Mouse (Mus musculus): ENCODE measurements around the gene Acsl3.

DNA sequence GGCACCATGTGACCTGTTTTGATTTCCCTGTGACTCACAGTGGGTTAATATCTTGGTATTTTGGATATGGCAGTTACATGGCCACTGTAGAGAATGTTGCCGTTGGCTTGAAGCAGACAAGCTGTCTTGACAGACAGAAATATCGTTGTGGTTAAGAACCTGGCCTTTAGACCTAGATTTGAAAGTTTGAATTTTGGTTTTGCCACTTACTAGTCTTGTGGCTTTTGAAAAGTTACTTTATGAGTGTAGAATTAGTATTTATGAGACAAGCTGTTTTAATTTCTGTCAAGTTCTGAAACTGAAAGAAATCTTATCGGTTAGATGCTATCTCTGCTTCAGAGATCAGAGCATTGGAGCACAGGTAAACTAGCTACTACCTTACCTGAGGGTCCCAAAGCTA, 24.7 kb downstream of the Acsl3 start:
- TF ChIP-seq CTCF (IDR thresholded peaks at IDR 0.05; ENCODE audit: control insufficient read depth, insufficient read depth, low read length), result no peak
- TF ChIP-seq POLR2A (IDR thresholded peaks at IDR 0.05; ENCODE audit: borderline replicate concordance, control insufficient read depth, low read depth, low read length), result no peak
